Mouse (Mus musculus): ENCODE results near the gene Satb1. TPM values are rescaled to one million over a fixed set of nuclear protein-coding genes. Genes with fewer than 3 reads are reported as not detected.

Satb1 gene
- polyA plus RNA-seq, 1 experiment from 2014 or later, result 24.2 TPM

- H3K9ac ChIP-seq (ENCODE audit: low read length), result no peak overlapping the region
- H3K9me3 ChIP-seq (replicated peaks; ENCODE audit: control insufficient read depth, low read length), result no peaks in the 10 kb centered on the region
- peaks cover 11% of the 10 kb centered on the region; the same call in 1 of the 2 replicates for H3K4me1 ChIP-seq (ENCODE audit: control insufficient read depth, insufficient read depth, low read length)
- DNase-seq (ENCODE audit: low spot score), result peak; percentile 33
- peaks cover 7% of the 10 kb centered on the region for H3K36me3 ChIP-seq (ENCODE audit: control insufficient read depth, insufficient read depth, low read length)
- no peak overlapping the region for H3K4me3 ChIP-seq (ENCODE audit: low read depth, low read length)
- H3K4me2 ChIP-seq (ENCODE audit: low read length), result no peak overlapping the region
- 47% methylated on average over 9 of the region's 9 CpGs for WGBS
- no peak overlapping the region for H3K27ac ChIP-seq (ENCODE audit: low read depth, low read length)
- ATAC-seq, result 0 out of 2 replicates have a peak, but pooled peaks have one; percentile 27
- no peaks in the 10 kb centered on the region for H3K27me3 ChIP-seq (replicated peaks; ENCODE audit: control insufficient read depth, insufficient read depth, low read length)
These were observed 85.9 kb downstream of the Satb1 start for GRCm38 (mm10) chr17:51747204-51747603.

GRCm38 (mm10) chr17:51742502-51742901 is 90.6 kb downstream of the Satb1 start:
- Histone ChIP-seq H3K36me3 (ENCODE audit: control insufficient read depth, insufficient read depth, low read length) (peaks cover 36% of the 10 kb centered on the region), H3K4me3 (ENCODE audit: low read depth, low read length) (no peak overlapping the region), H3K4me1 (ENCODE audit: control insufficient read depth, insufficient read depth, low read length) (peaks cover 11% of the 10 kb centered on the region; the same call in 1 of the 2 replicates), H3K4me2 (ENCODE audit: low read length) (no peak overlapping the region), H3K27ac (ENCODE audit: low read depth, low read length) (no peak overlapping the region), H3K27me3 (replicated peaks; ENCODE audit: control insufficient read depth, insufficient read depth, low read length) (no peaks in the 10 kb centered on the region), H3K9me3 (replicated peaks; ENCODE audit: control insufficient read depth, low read length) (no peaks in the 10 kb centered on the region), H3K9ac (ENCODE audit: low read length) (no peak overlapping the region)
- ATAC-seq (0 out of 2 replicates have a peak, but pooled peaks have one; percentile 22), DNase-seq (ENCODE audit: low spot score) (no peak)
- WGBS, result 66% methylated on average over 10 of the region's 10 CpGs

GRCm38 (mm10) chr17:51741126-51741525 is 92.0 kb downstream of the Satb1 start:
- H3K27ac ChIP-seq (ENCODE audit: low read depth, low read length), result no peak overlapping the region
- H3K4me2 ChIP-seq (ENCODE audit: low read length), result no peak overlapping the region
- no peaks in the 10 kb centered on the region for H3K9me3 ChIP-seq (replicated peaks; ENCODE audit: control insufficient read depth, low read length)
- ATAC-seq, result no peak
- no peaks in the 10 kb centered on the region for H3K4me1 ChIP-seq (ENCODE audit: control insufficient read depth, insufficient read depth, low read length)
- no peak overlapping the region for H3K4me3 ChIP-seq (ENCODE audit: low read depth, low read length)
- H3K27me3 ChIP-seq (replicated peaks; ENCODE audit: control insufficient read depth, insufficient read depth, low read length), result no peaks in the 10 kb centered on the region
- peaks cover 36% of the 10 kb centered on the region for H3K36me3 ChIP-seq (ENCODE audit: control insufficient read depth, insufficient read depth, low read length)
- H3K9ac ChIP-seq (ENCODE audit: low read length), result no peak overlapping the region
- 80% methylated on average over 10 of the region's 10 CpGs for WGBS
- no peak for DNase-seq (ENCODE audit: low spot score)

GRCm38 (mm10) chr17:51740246-51740645 is 92.8 kb downstream of the Satb1 start:
- H3K27ac ChIP-seq (ENCODE audit: low read depth, low read length), result no peak overlapping the region
- ATAC-seq, result no peak
- no peak for DNase-seq (ENCODE audit: low spot score)
- H3K9me3 ChIP-seq (replicated peaks; ENCODE audit: control insufficient read depth, low read length), result no peaks in the 10 kb centered on the region
- 85% methylated on average over 15 of the region's 15 CpGs for WGBS
- H3K27me3 ChIP-seq (replicated peaks; ENCODE audit: control insufficient read depth, insufficient read depth, low read length), result no peaks in the 10 kb centered on the region
- H3K9ac ChIP-seq (ENCODE audit: low read length), result no peak overlapping the region
- no peaks in the 10 kb centered on the region for H3K4me1 ChIP-seq (ENCODE audit: control insufficient read depth, insufficient read depth, low read length)
- peaks cover 36% of the 10 kb centered on the region for H3K36me3 ChIP-seq (ENCODE audit: control insufficient read depth, insufficient read depth, low read length)
- no peak overlapping the region for H3K4me2 ChIP-seq (ENCODE audit: low read length)
- no peak overlapping the region for H3K4me3 ChIP-seq (ENCODE audit: low read depth, low read length)

GRCm38 (mm10) chr17:51724486-51724885 is 108.6 kb downstream of the Satb1 start:
- Histone ChIP-seq H3K9me3 (replicated peaks; ENCODE audit: control insufficient read depth, low read length) (no peaks in the 10 kb centered on the region), H3K4me1 (ENCODE audit: control insufficient read depth, insufficient read depth, low read length) (no peaks in the 10 kb centered on the region), H3K4me2 (ENCODE audit: low read length) (no peak overlapping the region), H3K9ac (ENCODE audit: low read length) (no peak overlapping the region), H3K36me3 (ENCODE audit: control insufficient read depth, insufficient read depth, low read length) (no peaks in the 10 kb centered on the region), H3K27ac (ENCODE audit: low read depth, low read length) (no peak overlapping the region), H3K27me3 (replicated peaks; ENCODE audit: control insufficient read depth, insufficient read depth, low read length) (no peaks in the 10 kb centered on the region), H3K4me3 (ENCODE audit: low read depth, low read length) (no peak overlapping the region)
- WGBS, result 32% methylated on average over 2 of the region's 2 CpGs
- no peak for DNase-seq (ENCODE audit: low spot score)
- ATAC-seq, result peak; percentile 23; the same call in 1 of the 2 replicates

GRCm38 (mm10) chr17:51695711-51696110 is 137.4 kb downstream of the Satb1 start:
- WGBS, result 48% methylated on average over 6 of the region's 6 CpGs
- ATAC-seq (no peak), DNase-seq (ENCODE audit: low spot score) (peak; percentile 20)
- Histone ChIP-seq H3K9me3 (replicated peaks; ENCODE audit: control insufficient read depth, low read length) (no peaks in the 10 kb centered on the region), H3K4me3 (ENCODE audit: low read depth, low read length) (no peak overlapping the region), H3K36me3 (ENCODE audit: control insufficient read depth, insufficient read depth, low read length) (no peaks in the 10 kb centered on the region), H3K27me3 (replicated peaks; ENCODE audit: control insufficient read depth, insufficient read depth, low read length) (no peaks in the 10 kb centered on the region), H3K4me2 (ENCODE audit: low read length) (no peak overlapping the region), H3K4me1 (ENCODE audit: control insufficient read depth, insufficient read depth, low read length) (no peaks in the 10 kb centered on the region), H3K9ac (ENCODE audit: low read length) (no peak overlapping the region), H3K27ac (ENCODE audit: low read depth, low read length) (no peak overlapping the region)

- Histone ChIP-seq H3K27me3 (replicated peaks; ENCODE audit: control insufficient read depth, insufficient read depth, low read length) (no peaks in the 10 kb centered on the region), H3K36me3 (ENCODE audit: control insufficient read depth, insufficient read depth, low read length) (no peaks in the 10 kb centered on the region), H3K4me1 (ENCODE audit: control insufficient read depth, insufficient read depth, low read length) (no peaks in the 10 kb centered on the region), H3K27ac (ENCODE audit: low read depth, low read length) (no peak overlapping the region), H3K4me3 (ENCODE audit: low read depth, low read length) (no peak overlapping the region), H3K9ac (ENCODE audit: low read length) (no peak overlapping the region), H3K9me3 (replicated peaks; ENCODE audit: control insufficient read depth, low read length) (no peaks in the 10 kb centered on the region), H3K4me2 (ENCODE audit: low read length) (no peak overlapping the region)
- 52% methylated on average over 2 of the region's 2 CpGs for WGBS
- DNase-seq (ENCODE audit: low spot score) (no peak), ATAC-seq (no peak)
These were observed 137.8 kb downstream of the Satb1 start for GRCm38 (mm10) chr17:51695271-51695670.

- H3K27me3 ChIP-seq (replicated peaks; ENCODE audit: control insufficient read depth, insufficient read depth, low read length), result no peaks in the 10 kb centered on the region
- ATAC-seq (no peak), DNase-seq (ENCODE audit: low spot score) (no peak)
- no peaks in the 10 kb centered on the region for H3K4me1 ChIP-seq (ENCODE audit: control insufficient read depth, insufficient read depth, low read length)
- no peak overlapping the region for H3K4me3 ChIP-seq (ENCODE audit: low read depth, low read length)
- H3K4me2 ChIP-seq (ENCODE audit: low read length), result no peak overlapping the region
- H3K36me3 ChIP-seq (ENCODE audit: control insufficient read depth, insufficient read depth, low read length), result no peaks in the 10 kb centered on the region
- H3K9ac ChIP-seq (ENCODE audit: low read length), result no peak overlapping the region
- no peaks in the 10 kb centered on the region for H3K9me3 ChIP-seq (replicated peaks; ENCODE audit: control insufficient read depth, low read length)
- 89% methylated on average over 2 of the region's 2 CpGs for WGBS
- H3K27ac ChIP-seq (ENCODE audit: low read depth, low read length), result no peak overlapping the region
These were observed 142.6 kb downstream of the Satb1 start for GRCm38 (mm10) chr17:51690526-51690925.

GRCm38 (mm10) chr17:51687226-51687625 is 145.9 kb downstream of the Satb1 start:
- H3K27ac ChIP-seq (ENCODE audit: low read depth, low read length), result no peak overlapping the region
- H3K4me2 ChIP-seq (ENCODE audit: low read length), result no peak overlapping the region
- DNase-seq (ENCODE audit: low spot score), result no peak
- ATAC-seq, result no peak
- H3K4me3 ChIP-seq (ENCODE audit: low read depth, low read length), result no peak overlapping the region
- no peaks in the 10 kb centered on the region for H3K4me1 ChIP-seq (ENCODE audit: control insufficient read depth, insufficient read depth, low read length)
- 88% methylated on average over 4 of the region's 4 CpGs for WGBS
- H3K36me3 ChIP-seq (ENCODE audit: control insufficient read depth, insufficient read depth, low read length), result no peaks in the 10 kb centered on the region
- no peaks in the 10 kb centered on the region for H3K9me3 ChIP-seq (replicated peaks; ENCODE audit: control insufficient read depth, low read length)
- H3K9ac ChIP-seq (ENCODE audit: low read length), result no peak overlapping the region
- H3K27me3 ChIP-seq (replicated peaks; ENCODE audit: control insufficient read depth, insufficient read depth, low read length), result no peaks in the 10 kb centered on the region

All from forebrain, embryonic 14.5 days (tissue).